Mouse (Mus musculus): ENCODE measurements around the gene Ltn1.

Gene Ltn1

GRCm38 (mm10) chr16:87393813-87394548 lies 38.4 kb downstream of the Ltn1 start:
- DNase-seq (ENCODE audit: low read depth, low spot score), result peak; percentile 66

DNA sequence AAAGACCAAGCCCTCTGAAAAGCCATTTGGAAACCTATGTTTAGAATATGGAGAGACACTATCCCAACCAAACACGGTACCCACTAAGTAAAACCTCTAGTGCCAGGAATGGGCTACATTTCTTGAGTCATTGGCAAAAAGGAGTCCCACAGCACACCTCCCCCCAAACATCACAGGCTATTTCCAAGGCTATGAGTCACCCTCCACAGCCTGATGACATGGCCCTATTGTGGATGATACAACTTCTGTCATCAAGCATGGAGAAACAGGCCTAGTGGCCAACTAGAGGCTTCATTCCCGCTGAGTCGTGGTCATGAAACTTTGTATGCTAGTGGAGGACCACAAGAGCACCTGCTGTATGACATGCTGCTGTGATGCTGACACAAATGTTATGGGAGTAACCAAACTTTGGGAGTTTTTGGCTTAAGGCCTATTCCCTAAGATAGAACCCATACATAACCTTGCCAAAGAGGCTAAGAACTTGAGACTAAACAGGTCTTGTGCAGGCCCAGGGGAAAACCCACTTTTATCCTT lies 44.9 kb downstream of the Ltn1 start:
- DNase-seq (ENCODE audit: low read depth, low spot score), result no peak

DNA sequence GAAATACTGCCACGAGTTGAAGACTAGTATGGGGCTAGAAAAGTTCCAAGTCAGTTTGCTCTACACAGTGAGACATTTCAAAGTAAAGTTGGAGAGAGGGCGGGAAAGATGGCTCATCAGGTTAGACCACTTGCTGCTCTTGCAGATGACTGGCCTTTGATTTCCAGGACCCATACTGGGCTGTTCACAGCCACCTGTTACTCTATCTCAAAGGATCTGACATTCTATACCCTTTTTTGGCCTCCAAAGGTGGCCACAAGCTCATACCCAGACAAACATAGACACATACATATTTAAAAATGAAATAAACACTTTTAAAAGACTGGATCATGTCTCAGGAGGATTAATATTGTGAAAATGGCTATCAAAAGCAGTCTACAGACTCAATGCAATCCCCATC lies 48.0 kb downstream of the Ltn1 start:
- no peak for DNase-seq (ENCODE audit: low read depth, low spot score)

- no peak for DNase-seq (ENCODE audit: low read depth, low spot score)
Measured at GRCm38 (mm10) chr16:87382996-87383395, 49.4 kb downstream of the Ltn1 start.

DNA sequence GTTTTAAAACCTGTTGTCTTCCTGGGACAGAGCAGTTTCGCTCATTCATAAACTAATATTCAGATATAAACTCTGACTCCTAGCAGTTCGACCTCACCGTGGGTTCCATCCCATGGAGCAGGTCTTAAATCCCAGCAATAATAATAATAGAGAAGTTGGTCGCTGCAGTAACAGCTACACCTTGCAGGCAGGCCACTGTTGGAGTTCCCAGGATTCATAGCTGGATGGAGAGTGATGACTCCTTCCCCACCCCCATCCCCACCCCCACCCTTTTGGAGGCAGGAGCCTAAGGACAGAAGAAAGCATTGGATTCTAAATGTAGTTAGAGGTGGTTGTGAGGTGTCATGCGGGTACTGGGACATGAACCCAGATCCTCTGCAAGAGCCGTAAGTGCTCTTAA lies 66.0 kb downstream of the Ltn1 start:
- no peak for DNase-seq (ENCODE audit: low read depth, low spot score)

DNA sequence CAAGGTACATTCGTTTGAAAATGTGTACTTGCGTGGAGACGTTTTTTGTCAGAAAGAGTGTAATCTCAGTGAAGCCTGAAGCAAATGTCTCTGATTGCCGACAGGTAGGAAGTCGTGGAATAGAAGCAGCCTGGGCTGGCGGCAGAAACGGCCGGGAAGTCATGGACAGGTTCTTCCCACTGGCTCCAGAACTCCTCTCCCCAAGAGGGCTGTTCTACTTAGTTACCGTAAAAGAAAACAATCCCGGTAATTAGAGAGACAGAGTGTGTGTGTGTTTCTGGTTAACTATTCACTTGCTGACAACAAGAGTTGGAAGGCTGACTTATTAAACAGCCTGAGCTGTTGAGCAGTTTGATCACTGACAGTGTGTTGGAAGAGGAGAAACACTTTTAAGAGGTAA lies 66.4 kb downstream of the Ltn1 start:
- DNase-seq (ENCODE audit: low read depth, low spot score), result no peak

DNA sequence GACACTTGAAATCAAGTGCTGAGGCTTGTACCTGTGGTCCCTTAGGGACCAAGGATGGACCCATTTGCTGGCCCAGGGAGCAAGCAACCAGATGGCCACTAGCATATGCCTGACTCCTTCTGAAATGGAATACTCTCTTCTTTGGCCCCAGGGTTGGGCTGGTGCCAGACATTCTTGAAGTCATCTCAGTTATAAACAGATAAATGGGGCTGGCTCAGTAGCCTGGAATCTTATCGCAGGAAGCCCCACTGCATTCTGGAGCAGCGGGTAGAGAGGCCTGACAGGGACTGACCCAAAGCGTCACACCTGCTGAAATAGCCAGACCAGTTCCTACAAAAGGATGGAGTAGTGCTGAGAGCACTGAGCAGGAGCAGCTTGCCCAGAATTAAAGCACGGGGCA lies 68.2 kb downstream of the Ltn1 start:
- DNase-seq (ENCODE audit: low read depth, low spot score), result no peak

- no peak for DNase-seq (ENCODE audit: low read depth, low spot score)
Measured at GRCm38 (mm10) chr16:87360096-87360495, 72.3 kb downstream of the Ltn1 start.

DNA sequence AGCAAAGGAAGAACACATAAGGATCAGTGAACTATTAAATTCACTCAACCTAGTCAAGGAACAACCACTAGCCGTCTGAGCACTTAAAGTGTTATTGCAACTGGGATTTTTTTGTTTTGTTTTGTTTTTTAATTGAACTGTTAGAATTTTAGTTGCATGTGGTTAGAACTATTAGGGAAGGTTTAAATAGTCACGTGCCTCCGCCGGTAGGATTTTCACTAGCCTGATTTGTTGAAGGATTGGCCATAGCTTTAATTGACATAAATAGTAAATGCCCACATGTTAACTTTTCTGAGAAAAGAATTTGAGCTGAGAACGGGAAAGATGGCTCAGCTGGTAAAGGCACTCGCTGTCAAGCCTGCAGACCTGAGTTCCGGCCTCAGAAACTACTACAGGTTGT lies 77.7 kb downstream of the Ltn1 start:
- DNase-seq (ENCODE audit: low read depth, low spot score), result no peak

GRCm38 (mm10) chr16:87354075-87354583 lies 78.3 kb downstream of the Ltn1 start, which contains the start of gene N6amt1:
Gene N6amt1 (plus strand): TSS chr16:87354185.
- peak; percentile 95 for DNase-seq (ENCODE audit: low read depth, low spot score)

GRCm38 (mm10) chr16:87353605-87354004 lies 78.8 kb downstream of the Ltn1 start:
- no peak for DNase-seq (ENCODE audit: low read depth, low spot score)

DNA sequence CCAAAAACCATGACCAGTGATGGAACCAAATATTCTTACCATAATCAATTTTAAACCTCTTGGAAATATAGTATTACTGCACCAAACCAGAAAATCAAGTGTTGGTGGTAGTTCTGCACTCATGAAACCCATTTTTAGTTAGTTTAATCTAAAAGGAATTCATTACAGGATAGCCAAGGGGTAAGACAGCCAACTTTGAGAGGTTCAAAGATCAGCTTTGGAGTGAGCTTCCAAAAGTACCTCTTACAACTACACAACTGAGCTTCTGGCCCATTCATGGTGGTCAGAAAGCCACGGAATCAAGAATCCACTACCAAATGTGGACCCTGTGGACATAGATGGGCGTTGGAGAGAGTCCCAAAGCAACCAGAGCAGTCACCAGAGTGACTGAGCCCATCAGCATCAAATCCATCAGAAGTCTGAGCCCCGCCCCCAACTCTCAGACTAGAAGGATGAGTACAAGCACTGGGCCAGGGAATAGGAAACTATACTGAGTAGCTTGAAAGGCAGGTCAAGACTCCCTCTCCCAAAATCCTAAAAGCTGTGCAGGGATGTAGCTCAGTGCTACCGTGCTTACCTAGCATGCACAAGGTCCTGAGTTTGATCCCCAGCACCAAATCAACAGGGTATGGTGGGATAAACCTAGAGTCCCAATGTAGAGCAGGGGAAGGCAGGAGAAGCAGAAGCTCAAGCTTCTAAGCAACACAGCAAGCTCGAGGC lies 80.9 kb downstream of the Ltn1 start:
- DNase-seq (ENCODE audit: low read depth, low spot score), result no peak

DNA sequence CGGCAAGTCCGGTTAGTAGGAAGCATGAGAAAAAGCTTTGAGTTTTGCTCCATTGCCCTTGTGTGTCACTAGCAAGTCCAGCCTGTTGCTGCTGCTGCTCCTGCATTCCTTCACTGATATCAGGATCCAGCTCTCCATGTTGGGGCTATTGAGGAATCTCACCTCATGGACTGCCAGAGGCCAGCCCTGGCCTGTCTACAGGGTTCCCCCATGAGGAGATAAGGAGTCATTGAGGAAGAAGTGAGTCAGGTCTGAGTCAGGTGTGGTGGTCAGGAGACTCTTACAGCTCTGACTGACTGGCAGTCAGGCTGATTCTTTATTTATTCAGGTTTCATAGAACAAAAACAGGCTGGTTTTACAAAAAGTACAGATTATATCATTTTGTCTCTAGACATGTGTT lies 84.3 kb downstream of the Ltn1 start:
- DNase-seq (ENCODE audit: low read depth, low spot score), result no peak

GRCm38 (mm10) chr16:87341043-87341572 lies 91.3 kb downstream of the Ltn1 start:
- DNase-seq (ENCODE audit: low read depth, low spot score), result no peak

GRCm38 (mm10) chr16:87334756-87335155 lies 97.7 kb downstream of the Ltn1 start:
- DNase-seq (ENCODE audit: low read depth, low spot score), result no peak

DNA sequence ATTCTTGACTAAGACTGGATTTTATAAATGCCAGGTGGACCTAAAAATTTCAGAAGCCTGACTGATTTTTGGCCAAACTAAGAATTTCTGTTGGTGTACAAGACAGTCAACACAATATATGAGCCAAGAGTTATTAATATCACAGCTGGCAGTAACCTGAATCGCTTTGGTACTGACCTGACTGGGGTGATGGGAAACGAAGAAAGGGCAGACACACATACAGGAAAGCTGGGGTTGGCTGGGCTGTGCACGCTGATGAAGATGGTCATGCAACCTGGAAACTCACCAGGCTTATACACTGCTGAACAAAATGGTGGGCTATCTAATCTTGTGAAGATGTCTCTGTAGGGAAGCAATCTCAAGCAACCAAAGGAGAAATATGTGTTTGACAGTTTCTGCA lies 102.4 kb downstream of the Ltn1 start:
- DNase-seq (ENCODE audit: low read depth, low spot score), result no peak

All from mesoderm, embryonic 11.5 days (tissue).